ENCODE assay signal across 7 mouse cellular contexts in the genomic region with DNA sequence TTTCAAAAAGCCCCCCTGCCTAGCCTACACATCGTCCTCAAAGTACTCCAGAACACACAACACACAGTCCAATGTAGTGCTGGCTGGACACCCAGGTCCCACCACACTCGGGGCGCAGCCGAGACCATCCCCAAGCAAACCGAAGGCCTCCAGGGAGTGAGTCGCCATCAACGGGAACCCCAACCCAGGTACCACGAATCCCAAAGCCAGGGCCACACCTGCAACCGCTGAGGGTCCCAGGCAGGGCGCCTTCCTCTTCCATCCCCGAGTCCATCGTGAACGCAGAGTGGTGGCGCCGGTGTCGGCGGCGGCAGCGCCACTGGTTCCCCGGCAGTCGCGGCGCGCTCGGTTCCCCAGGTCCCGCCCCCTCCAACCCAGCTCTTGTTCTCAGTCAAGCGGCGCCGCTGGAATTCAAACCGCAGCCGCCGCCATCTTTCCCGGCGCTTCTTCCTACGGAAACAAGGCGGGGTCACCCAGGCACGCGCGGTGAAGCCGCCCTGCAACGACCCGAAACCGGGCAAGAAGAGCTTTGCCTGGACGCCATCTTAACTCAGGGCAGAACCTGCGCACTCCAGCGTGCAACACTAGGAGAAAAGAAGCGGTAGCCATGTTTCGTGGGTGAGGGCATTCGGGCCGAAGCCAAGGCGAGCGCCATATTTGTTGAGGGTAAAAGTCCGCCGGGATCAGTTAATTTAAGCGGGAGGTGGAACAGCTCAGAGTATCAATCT. TPM values are rescaled to one million over a fixed set of nuclear protein-coding genes. Genes with fewer than 3 reads are reported as not detected.
DNase-seq lines count a peak whose midpoint lies in the region; ATAC-seq lines count a peak whose summit lies in the region.

A gene (minus strand): TSS at position 450 of the 728 bp plus-strand sequence.

- no peaks in the 10 kb centered on the region for H3K9me3 ChIP-seq in embryonic facial prominence, embryonic 12.5 days
- H3K9me3 ChIP-seq in limb, embryonic 11.5 days (ENCODE audit: control insufficient read depth, low read length), result no peaks in the 10 kb centered on the region
- no peaks in the 10 kb centered on the region for H3K9me3 ChIP-seq in midbrain, embryonic 14.5 days (ENCODE audit: control insufficient read depth, low read length)

- peak within 1 kb of the TSS; percentile 78 for H3K4me3 ChIP-seq in embryonic facial prominence, embryonic 12.5 days
- H3K4me3 ChIP-seq in limb, embryonic 11.5 days (ENCODE audit: low read depth, low read length), result peak within 1 kb of the TSS; percentile 77
- peak within 1 kb of the TSS; percentile 79 for H3K4me3 ChIP-seq in midbrain, embryonic 14.5 days (replicated peaks; ENCODE audit: low read depth, low read length)

- under 1% methylated on average over 54 of the region's 55 CpGs for WGBS in embryonic facial prominence, embryonic 12.5 days
- WGBS in limb, embryonic 11.5 days, result under 1% methylated on average over 55 of the region's 55 CpGs
- WGBS in midbrain, embryonic 14.5 days, result under 1% methylated on average over 55 of the region's 55 CpGs

- H3K36me3 ChIP-seq in embryonic facial prominence, embryonic 12.5 days, result no peaks in the 10 kb centered on the region
- H3K36me3 ChIP-seq in limb, embryonic 11.5 days (ENCODE audit: control insufficient read depth, insufficient read depth, low read length), result no peaks in the 10 kb centered on the region
- H3K36me3 ChIP-seq in midbrain, embryonic 14.5 days (ENCODE audit: control insufficient read depth, insufficient read depth, low read length), result no peaks in the 10 kb centered on the region

- peaks cover 21% of the 10 kb centered on the region for H3K4me1 ChIP-seq in embryonic facial prominence, embryonic 12.5 days
- no peaks in the 10 kb centered on the region for H3K4me1 ChIP-seq in limb, embryonic 11.5 days (ENCODE audit: control insufficient read depth, insufficient read depth, low read length)
- H3K4me1 ChIP-seq in midbrain, embryonic 14.5 days (ENCODE audit: control insufficient read depth, insufficient read depth, low read length), result peaks cover 18% of the 10 kb centered on the region; the same call in 1 of the 2 replicates

- no peaks in the 10 kb centered on the region for H3K27me3 ChIP-seq in embryonic facial prominence, embryonic 12.5 days
- H3K27me3 ChIP-seq in limb, embryonic 11.5 days (ENCODE audit: control insufficient read depth, insufficient read depth, low read length), result no peaks in the 10 kb centered on the region
- H3K27me3 ChIP-seq in midbrain, embryonic 14.5 days (ENCODE audit: control insufficient read depth, insufficient read depth, low read length), result no peaks in the 10 kb centered on the region

- DNase-seq in adrenal gland, postnatal 25 days, result peak; percentile 94
- DNase-seq in heart, adult 11 months, result peak; percentile 99
- DNase-seq in kidney, adult 18-20 months, result peak; percentile 95
- DNase-seq in limb, embryonic 11.5 days (ENCODE audit: low spot score), result peak; percentile 95
- peak; percentile 98 for DNase-seq in midbrain, embryonic 14.5 days
- DNase-seq in spleen, adult 18-20 months, result peak; percentile 89 to 90

- ATAC-seq in embryonic facial prominence, embryonic 12.5 days (ENCODE audit: insufficient number of reproducible peaks, insufficient read depth, low FRiP score, low TSS enrichment), result peak; percentile 99
- ATAC-seq in limb, embryonic 11.5 days (ENCODE audit: insufficient number of reproducible peaks, low FRiP score, low TSS enrichment, low read depth), result peak; percentile 98
- peak; percentile 98 for ATAC-seq in midbrain, embryonic 14.5 days (ENCODE audit: low FRiP score, low TSS enrichment)

- H3K27ac ChIP-seq in embryonic facial prominence, embryonic 12.5 days, result peak within 1 kb of the TSS; percentile 81
- H3K27ac ChIP-seq in limb, embryonic 11.5 days (replicated peaks; ENCODE audit: low read depth, low read length), result peak within 1 kb of the TSS; percentile 65
- H3K27ac ChIP-seq in midbrain, embryonic 14.5 days (replicated peaks; ENCODE audit: low read depth, low read length), result peak within 1 kb of the TSS; percentile 80

- peak within 1 kb of the TSS; percentile 89 for H3K9ac ChIP-seq in embryonic facial prominence, embryonic 12.5 days
- H3K9ac ChIP-seq in limb, embryonic 11.5 days (ENCODE audit: low read length), result peak within 1 kb of the TSS; percentile 88
- H3K9ac ChIP-seq in midbrain, embryonic 14.5 days (replicated peaks; ENCODE audit: low read length), result peak within 1 kb of the TSS; percentile 87

- H3K4me2 ChIP-seq in embryonic facial prominence, embryonic 12.5 days (replicated peaks), result peak within 1 kb of the TSS; percentile 59
- peak within 1 kb of the TSS; percentile 59 for H3K4me2 ChIP-seq in limb, embryonic 11.5 days (ENCODE audit: low read depth, severe bottlenecking)
- peak within 1 kb of the TSS; percentile 70 for H3K4me2 ChIP-seq in midbrain, embryonic 14.5 days (ENCODE audit: low read length)

RNA-seq across cellular contexts. Expression of the gene that starts here (rescaled TPM):
- total RNA-seq in adrenal gland, postnatal 25 days (2021), result 37.2 and 49.8 TPM in 2 replicates
- polyA plus RNA-seq in embryonic facial prominence, embryonic 12.5 days (2016; fragmentation: Nextera tagmentation; extraction: Ambion mirVana), result 27.6 and 30.6 TPM in 2 replicates
- polyA plus RNA-seq in limb, embryonic 11.5 days (2014; fragmentation: Nextera tagmentation; extraction: Ambion mirVana), result 25.7 and 34.9 TPM in 2 replicates
- polyA plus RNA-seq in midbrain, embryonic 14.5 days (2014; fragmentation: Nextera tagmentation; extraction: Ambion mirVana), result 9.9 and 14.8 TPM in 2 replicates

Comparison
In these comparisons a context has a peak if more than half of its experiments do, and no peak if none do; other contexts are left out.
1. Peak in every context shown above with its lines: DNase-seq, ATAC-seq, H3K4me3 ChIP-seq and H3K27ac ChIP-seq.